Mouse (Mus musculus): ENCODE measurements around the gene Rtn3. TPM values are rescaled to one million over a fixed set of nuclear protein-coding genes. Genes with fewer than 3 reads are reported as not detected.
"Not testable (repeated sequence)": the region's sequence is repeated elsewhere in the genome, so short reads cannot be mapped to it uniquely, and the experiment has no call there.

The Rtn3 gene
- polyA plus RNA-seq, 1 experiment from 2014 or later: 132 TPM

GRCm38 (mm10) chr19:7416834-7417735, 66.0 kb downstream of the Rtn3 start, which contains the start of gene 2700081O15Rik:
TSS of gene 2700081O15Rik (plus strand) at chr19:7417625.
- no peaks in the 10 kb centered on the region for H3K9me3 ChIP-seq
- 3% methylated on average over 107 of the region's 107 CpGs for WGBS
- peaks cover 7% of the 10 kb centered on the region; the same call in 1 of the 2 replicates for H3K27me3 ChIP-seq (ENCODE audit: insufficient read depth, poor library complexity, severe bottlenecking)
- H3K4me1 ChIP-seq: peaks cover 49% of the 10 kb centered on the region
- DNase-seq (ENCODE audit: low spot score): peak; percentile 92
- peak within 1 kb of the TSS; percentile 99 for H3K27ac ChIP-seq
- peak within 1 kb of the TSS; percentile 91 for H3K4me3 ChIP-seq
- H3K36me3 ChIP-seq: peaks cover 23% of the 10 kb centered on the region

DNA sequence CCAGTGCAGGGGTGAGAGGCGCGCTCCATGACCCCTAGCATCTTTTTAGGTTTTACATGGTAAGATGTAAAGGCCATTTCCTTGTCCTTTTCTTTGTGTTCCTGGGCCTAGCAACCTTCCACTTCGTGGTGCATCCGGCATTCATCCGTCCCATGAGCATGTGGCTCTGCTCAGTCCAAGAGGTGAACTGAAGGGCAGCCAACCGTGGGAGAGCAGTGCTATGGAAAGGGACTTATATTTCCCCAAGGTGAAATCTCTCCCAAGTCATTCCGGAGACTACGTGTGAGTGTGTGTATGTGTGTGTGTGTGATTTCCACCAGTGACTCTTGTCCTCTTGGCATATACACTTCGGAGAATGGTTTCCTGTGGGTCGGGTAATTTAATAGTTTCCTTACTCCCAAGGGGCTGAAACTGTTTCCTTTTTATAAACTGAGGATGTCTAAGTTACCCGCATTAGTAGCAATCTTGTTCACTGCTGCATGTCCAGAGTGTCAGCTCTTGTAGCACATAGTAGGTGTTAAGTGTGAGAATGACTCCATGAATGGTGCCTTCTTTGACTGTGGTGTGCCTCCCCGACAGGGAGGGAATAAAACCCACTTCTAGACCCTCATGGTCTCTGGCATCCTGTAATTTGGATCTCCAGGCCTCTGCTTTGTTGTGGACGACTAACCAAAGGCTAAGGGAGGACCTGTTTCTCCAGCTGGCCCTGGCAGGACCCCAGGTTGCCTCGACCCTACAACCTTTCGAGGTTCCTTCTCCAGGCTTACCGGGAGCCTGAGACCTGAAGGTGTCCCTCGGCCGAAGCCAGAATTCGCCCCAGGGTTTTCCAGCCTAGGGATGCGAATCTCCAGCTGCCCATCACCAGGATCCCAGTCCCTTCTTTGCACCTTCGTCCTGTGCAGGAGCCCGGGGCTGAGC, 66.9 kb downstream of the Rtn3 start:
- 37% methylated on average over 22 of the region's 22 CpGs for WGBS
- Histone ChIP-seq H3K9me3 (no peaks in the 10 kb centered on the region), H3K4me3 (peak overlapping the region; percentile 91), H3K4me1 (peaks cover 40% of the 10 kb centered on the region), H3K36me3 (peaks cover 14% of the 10 kb centered on the region), H3K27me3 (ENCODE audit: insufficient read depth, poor library complexity, severe bottlenecking) (peaks cover 7% of the 10 kb centered on the region; the same call in 1 of the 2 replicates), H3K27ac (peak overlapping the region; percentile 99)
- DNase-seq (ENCODE audit: low spot score): no peak

GRCm38 (mm10) chr19:7412361-7412760, 70.7 kb downstream of the Rtn3 start:
- H3K36me3 ChIP-seq: no peaks in the 10 kb centered on the region
- 36% methylated on average over 2 of the region's 2 CpGs for WGBS
- DNase-seq (ENCODE audit: low spot score): no peak

GRCm38 (mm10) chr19:7404623-7405229, 78.4 kb downstream of the Rtn3 start:
- Histone ChIP-seq H3K9me3 (no peaks in the 10 kb centered on the region), H3K36me3 (no peaks in the 10 kb centered on the region), H3K4me1 (peaks cover 3% of the 10 kb centered on the region), H3K27ac (no peak overlapping the region), H3K27me3 (ENCODE audit: insufficient read depth, poor library complexity, severe bottlenecking) (peaks cover 4% of the 10 kb centered on the region), H3K4me3 (no peak overlapping the region)
- no peak for DNase-seq (ENCODE audit: low spot score)
- WGBS: 76% methylated on average over 9 of the region's 9 CpGs

More at GRCm38 (mm10) chr19:7412361-7412760, 70.7 kb downstream of the Rtn3 start:
- no peak overlapping the region for H3K27ac ChIP-seq
- no peaks in the 10 kb centered on the region for H3K27me3 ChIP-seq (ENCODE audit: insufficient read depth, poor library complexity, severe bottlenecking)
- no peaks in the 10 kb centered on the region for H3K9me3 ChIP-seq
- no peak overlapping the region for H3K4me3 ChIP-seq
- peaks cover 14% of the 10 kb centered on the region for H3K4me1 ChIP-seq

- peaks cover 3% of the 10 kb centered on the region for H3K4me1 ChIP-seq
- 65% methylated on average over 11 of the region's 11 CpGs for WGBS
- peaks cover 11% of the 10 kb centered on the region for H3K27me3 ChIP-seq (ENCODE audit: insufficient read depth, poor library complexity, severe bottlenecking)
- 0 out of 2 replicates have a peak overlapping the region, but pooled peaks have one; percentile 10 for H3K27ac ChIP-seq
- H3K36me3 ChIP-seq: no peaks in the 10 kb centered on the region
- no peaks in the 10 kb centered on the region for H3K9me3 ChIP-seq
- peak overlapping the region; percentile 15; the same call in 1 of the 2 replicates for H3K4me3 ChIP-seq
- no peak for DNase-seq (ENCODE audit: low spot score)
Observed at GRCm38 (mm10) chr19:7400635-7401034, 82.4 kb downstream of the Rtn3 start.

DNA sequence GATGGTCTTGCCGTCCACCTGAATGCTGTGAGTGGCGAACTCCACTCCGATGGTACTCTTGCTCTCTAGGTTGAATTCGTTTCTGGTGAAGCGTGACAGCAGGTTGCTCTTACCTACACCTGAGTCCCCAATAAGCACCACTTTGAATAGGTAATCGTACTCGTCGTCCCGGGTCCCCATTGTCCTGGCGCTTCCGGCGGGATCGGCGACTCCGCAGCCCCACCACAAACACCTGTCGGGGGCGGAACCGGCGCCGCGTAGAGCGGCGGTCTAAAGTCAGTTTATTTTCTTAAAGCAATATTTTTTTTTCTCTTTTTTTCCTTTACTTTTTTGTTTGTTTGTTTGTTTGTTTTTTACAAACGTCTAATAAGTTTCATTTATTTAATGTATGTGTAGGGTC, 84.2 kb downstream of the Rtn3 start:
- H3K4me1 ChIP-seq; H3K27ac ChIP-seq; H3K36me3 ChIP-seq; H3K9me3 ChIP-seq; DNase-seq (ENCODE audit: low spot score); H3K4me3 ChIP-seq: not testable (repeated sequence)
- WGBS: 33% methylated on average over 24 of the region's 24 CpGs
- peaks cover 11% of the 10 kb centered on the region for H3K27me3 ChIP-seq (ENCODE audit: insufficient read depth, poor library complexity, severe bottlenecking)

- H3K9me3 ChIP-seq; H3K36me3 ChIP-seq; DNase-seq (ENCODE audit: low spot score); H3K27ac ChIP-seq; H3K4me1 ChIP-seq; H3K4me3 ChIP-seq: not testable (repeated sequence)
- WGBS: 75% methylated on average over 9 of the region's 10 CpGs
- peaks cover 11% of the 10 kb centered on the region for H3K27me3 ChIP-seq (ENCODE audit: insufficient read depth, poor library complexity, severe bottlenecking)
Observed at GRCm38 (mm10) chr19:7396867-7397826, 85.9 kb downstream of the Rtn3 start.

DNA sequence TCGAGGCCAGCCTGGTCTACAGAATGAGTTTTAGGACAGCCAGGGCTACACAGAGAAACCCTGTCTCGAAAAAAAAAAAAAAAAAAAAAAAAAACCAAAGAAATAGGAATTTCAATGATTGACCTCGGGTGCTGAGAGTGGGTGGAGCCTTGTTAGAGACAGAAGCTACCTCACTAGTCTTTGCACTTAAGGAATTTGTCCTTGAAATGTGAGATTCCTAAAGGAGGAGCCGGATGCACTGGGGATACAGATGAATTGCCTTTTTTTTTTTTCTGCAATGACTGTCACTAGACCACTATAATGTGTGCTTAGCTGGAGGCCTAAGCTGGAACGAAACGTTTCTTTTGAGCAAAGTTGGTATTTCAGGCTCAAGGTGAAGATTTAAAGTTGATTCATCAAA, 94.6 kb downstream of the Rtn3 start:
- Histone ChIP-seq H3K9me3 (0 out of 2 replicates have a peak, but pooled peaks cover 8% of the 10 kb centered on the region), H3K27me3 (ENCODE audit: insufficient read depth, poor library complexity, severe bottlenecking) (no peaks in the 10 kb centered on the region), H3K4me3 (no peak overlapping the region), H3K27ac (no peak overlapping the region), H3K4me1 (peaks cover 8% of the 10 kb centered on the region), H3K36me3 (peaks cover 10% of the 10 kb centered on the region)
- WGBS: 78% methylated on average over 6 of the region's 6 CpGs
- no peak for DNase-seq (ENCODE audit: low spot score)

DNA sequence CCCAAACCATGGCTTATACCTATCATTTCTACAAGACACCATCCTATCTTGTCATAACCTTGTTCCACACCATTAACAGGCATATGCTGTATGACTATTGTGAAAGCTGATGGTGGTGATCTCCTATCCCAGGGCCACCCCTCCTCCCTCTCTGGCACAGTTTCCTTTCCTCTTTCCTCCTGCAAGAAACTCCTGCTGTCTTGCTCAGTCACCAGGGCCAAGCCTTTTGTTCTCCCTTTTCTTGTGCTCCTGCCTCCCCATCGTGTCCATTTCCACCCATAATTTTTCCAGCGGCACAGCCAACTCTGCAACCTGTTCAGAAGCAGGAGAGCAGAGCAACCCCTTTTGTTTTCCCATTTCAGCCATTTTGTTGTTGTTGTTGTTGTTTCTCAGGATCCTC, 97.0 kb downstream of the Rtn3 start:
- Histone ChIP-seq H3K4me3 (no peak overlapping the region), H3K27me3 (ENCODE audit: insufficient read depth, poor library complexity, severe bottlenecking) (no peaks in the 10 kb centered on the region), H3K27ac (no peak overlapping the region), H3K36me3 (peaks cover 10% of the 10 kb centered on the region), H3K9me3 (0 out of 2 replicates have a peak, but pooled peaks cover 5% of the 10 kb centered on the region), H3K4me1 (peaks cover 16% of the 10 kb centered on the region)
- DNase-seq (ENCODE audit: low spot score): no peak
- 65% methylated on average over 2 of the region's 2 CpGs for WGBS

DNA sequence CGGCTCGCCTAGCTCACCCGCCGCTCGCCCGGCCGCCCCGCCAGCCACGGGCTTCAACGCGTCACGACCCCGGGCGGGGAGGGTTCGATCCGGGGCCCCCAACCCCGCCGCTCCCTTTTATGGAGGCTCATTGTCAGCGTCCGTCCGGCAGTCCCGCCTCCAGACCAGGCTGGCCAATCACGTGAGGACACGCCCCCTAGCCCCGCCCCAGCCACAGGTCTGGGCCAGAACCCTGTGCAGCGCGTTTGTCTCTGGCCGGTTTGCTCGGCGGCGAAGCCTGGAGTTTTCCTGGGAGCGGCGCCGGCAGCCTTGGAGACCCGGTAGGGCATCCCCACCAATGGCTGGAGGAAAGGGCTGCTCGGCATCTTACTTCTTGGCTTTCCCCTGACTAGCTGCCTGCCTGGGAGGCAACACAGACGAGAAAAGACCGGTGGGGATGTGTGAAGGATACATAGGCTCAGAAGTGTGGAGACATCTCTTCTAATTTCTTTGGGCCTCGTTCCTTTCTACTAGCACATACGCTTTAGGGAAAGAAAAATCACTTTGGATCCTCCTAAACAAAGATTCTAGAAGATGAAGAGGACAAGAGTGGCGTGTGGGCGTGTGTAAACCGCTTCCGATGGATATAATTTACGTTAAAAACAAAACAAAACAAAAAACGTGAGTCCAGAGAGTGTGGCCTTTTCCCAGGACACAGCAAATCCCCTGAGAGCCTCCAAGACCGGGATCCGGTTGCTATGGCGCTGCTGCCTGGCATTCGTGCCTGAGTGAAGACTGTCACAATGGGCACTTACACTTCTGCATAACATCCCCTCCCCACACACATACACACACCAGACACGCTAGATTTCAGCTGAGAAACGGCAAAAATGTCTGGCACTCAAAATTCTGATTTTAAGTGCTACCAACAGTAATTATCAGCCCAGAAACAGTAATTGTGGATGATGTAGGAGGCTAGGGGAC, 99.9 kb downstream of the Rtn3 start, which contains the start of gene Spindoc:
Gene Spindoc, minus strand, starts transcription at position 92 of the 963 bp plus-strand sequence.
- peaks cover 28% of the 10 kb centered on the region for H3K36me3 ChIP-seq
- DNase-seq (ENCODE audit: low spot score): peak; percentile 98
- whole genome bisulfite sequencing: 2% methylated on average over 51 of the region's 52 CpGs
- no peaks in the 10 kb centered on the region for H3K27me3 ChIP-seq (ENCODE audit: insufficient read depth, poor library complexity, severe bottlenecking)
- H3K9me3 ChIP-seq: 0 out of 2 replicates have a peak, but pooled peaks cover 2% of the 10 kb centered on the region
- peak within 1 kb of the TSS; percentile 91 for H3K4me3 ChIP-seq
- peak within 1 kb of the TSS; percentile 99 for H3K27ac ChIP-seq
- H3K4me1 ChIP-seq: peaks cover 30% of the 10 kb centered on the region

All from heart, embryonic 10.5 days (tissue).